Mouse (Mus musculus) MEL (cell line): ENCODE measurements around the gene Pck1. TPM values are rescaled to one million over a fixed set of nuclear protein-coding genes. Genes with fewer than 3 reads are reported as not detected.

Experiments
- DNase-seq: peaks from one replicate; pipeline ENCODE4 v3.0.0; 2011; ENCODE audit warnings: low read depth, low spot score
- H3K27ac ChIP-seq: 2 replicates; pipeline ENCODE4 v1.5.1; 2012; ENCODE audit warnings: low read depth, mild to moderate bottlenecking, control low read depth, low read length, moderate library complexity; ENCODE audit not compliant: control insufficient read depth
- H3K27me3 ChIP-seq, 2 experiments: fragments of 150-350 bp in 1 of 2; sonication (generic) in 1 of 2; 2 replicates each; pipeline ENCODE4 v1.6.1; 2012; ENCODE audit warnings: low read length in 2 of 2, mild to moderate bottlenecking in 2 of 2, improper control_type of control experiment in 1 of 2, moderate library complexity in 1 of 2; ENCODE audit not compliant: insufficient read depth in 2 of 2, control insufficient read depth in 1 of 2
- H3K36me3 ChIP-seq, 2 experiments: 2 replicates each; pipeline ENCODE4 v1.6.1; 2012 to 2014; ENCODE audit warnings: low read length in 2 of 2, improper control_type of control experiment in 1 of 2, inconsistent platforms in 1 of 2, mild to moderate bottlenecking in 1 of 2; ENCODE audit not compliant: insufficient read depth in 2 of 2, control insufficient read depth in 1 of 2
- H3K4me1 ChIP-seq, 2 experiments: fragments of 150-350 bp in 1 of 2; sonication (generic) in 1 of 2; 2 replicates each; pipeline ENCODE4 v1.6.1; 2012; ENCODE audit warnings: low read length in 2 of 2, improper control_type of control experiment in 1 of 2, mild to moderate bottlenecking in 1 of 2; ENCODE audit not compliant: insufficient read depth in 2 of 2, control insufficient read depth in 1 of 2
- H3K4me3 ChIP-seq, 2 experiments: fragments of 150-350 bp in 1 of 2; sonication (generic) in 1 of 2; 2 replicates each; pipeline ENCODE4 v1.5.1; 2012; ENCODE audit warnings: low read depth in 2 of 2, low read length in 2 of 2, mild to moderate bottlenecking in 2 of 2, moderate library complexity in 2 of 2, control low read depth in 1 of 2, improper control_type of control experiment in 1 of 2; ENCODE audit not compliant: control insufficient read depth in 1 of 2, insufficient read depth in 1 of 2
- H3K79me2 ChIP-seq: 2 replicates; pipeline ENCODE4 v1.6.1; 2012; ENCODE audit warnings: mild to moderate bottlenecking, low read length, moderate library complexity; ENCODE audit not compliant: control insufficient read depth, poor library complexity, insufficient read depth
- H3K9ac ChIP-seq: 2 replicates; pipeline ENCODE4 v1.6.1; 2012; ENCODE audit warnings: low read depth, mild to moderate bottlenecking, control low read depth, low read length, moderate library complexity; ENCODE audit not compliant: control insufficient read depth, poor library complexity, severe bottlenecking
- H3K9me3 ChIP-seq: fragments of 150-350 bp; sonication (generic); replicated peaks from 2 replicates; pipeline ENCODE4 v1.6.1; 2012; ENCODE audit warnings: mild to moderate bottlenecking, low read length, improper control_type of control experiment, moderate library complexity; ENCODE audit not compliant: insufficient read depth
- BHLHE40 ChIP-seq: IDR thresholded peaks from 2 replicates; pipeline ENCODE4 v1.6.1; 2012; ENCODE audit warnings: low read depth, mild to moderate bottlenecking, inconsistent platforms, low read length, improper control_type of control experiment, borderline replicate concordance
- CHD2 ChIP-seq: IDR thresholded peaks from 2 replicates; pipeline ENCODE4 v1.6.1; 2011; ENCODE audit warnings: low read length, improper control_type of control experiment
- CTCF ChIP-seq, 3 experiments: IDR thresholded peaks in 2 of 3; conservative IDR thresholded peaks in 1 of 3; 2 replicates each; pipeline ENCODE4 v1.5.1; 2011 to 2012; ENCODE audit warnings: low read length in 3 of 3, low read depth in 2 of 3, mild to moderate bottlenecking in 2 of 3, improper control_type of control experiment in 1 of 3, inconsistent platforms in 1 of 3, mixed read lengths in 1 of 3, moderate library complexity in 1 of 3; ENCODE audit not compliant: control insufficient read depth in 1 of 3, insufficient read depth in 1 of 3, poor library complexity in 1 of 3, severe bottlenecking in 1 of 3
- E2F4 ChIP-seq: IDR thresholded peaks from 2 replicates; pipeline ENCODE4 v1.6.1; 2011; ENCODE audit warnings: low read depth, low read length, improper control_type of control experiment, borderline replicate concordance
- ELF1 ChIP-seq: IDR thresholded peaks from 2 replicates; pipeline ENCODE4 v1.6.1; 2014; ENCODE audit warnings: low read depth, mild to moderate bottlenecking, inconsistent platforms, low read length, improper control_type of control experiment, moderate library complexity
- EP300 ChIP-seq, 2 experiments: IDR thresholded peaks; 2 replicates each; pipeline ENCODE4 v1.6.1; 2011; ENCODE audit warnings: improper control_type of control experiment in 2 of 2, low read length in 2 of 2, low read depth in 1 of 2, mild to moderate bottlenecking in 1 of 2
- ETS1 ChIP-seq: IDR thresholded peaks from 2 replicates; pipeline ENCODE4 v1.6.1; 2012; ENCODE audit warnings: low read depth, mild to moderate bottlenecking, inconsistent platforms, low read length, improper control_type of control experiment, moderate library complexity
- GABPA ChIP-seq: IDR thresholded peaks from 2 replicates; pipeline ENCODE4 v1.6.1; 2012; ENCODE audit warnings: low read depth, mild to moderate bottlenecking, inconsistent platforms, low read length, improper control_type of control experiment, moderate library complexity
- GATA1 ChIP-seq: IDR thresholded peaks from 2 replicates; pipeline ENCODE4 v1.6.1; 2011; ENCODE audit warnings: low read depth, low read length, improper control_type of control experiment
- HCFC1 ChIP-seq: IDR thresholded peaks from 2 replicates; pipeline ENCODE4 v1.6.1; 2012; ENCODE audit warnings: low read depth, mild to moderate bottlenecking, inconsistent platforms, low read length, improper control_type of control experiment, moderate library complexity
- JUND ChIP-seq: IDR thresholded peaks from 2 replicates; pipeline ENCODE4 v1.6.1; 2011; ENCODE audit warnings: low read depth, mild to moderate bottlenecking, improper control_type of control experiment, low read length
- MAZ ChIP-seq: IDR thresholded peaks from 2 replicates; pipeline ENCODE4 v1.6.1; 2012; ENCODE audit warnings: low read depth, mild to moderate bottlenecking, inconsistent platforms, low read length, improper control_type of control experiment
- MEF2A ChIP-seq: IDR thresholded peaks from 2 replicates; pipeline ENCODE4 v1.6.1; 2014; ENCODE audit warnings: low read depth, mild to moderate bottlenecking, inconsistent platforms, low read length, improper control_type of control experiment; ENCODE audit not compliant: poor library complexity, insufficient replicate concordance, severe bottlenecking; ENCODE audit errors: extremely low read depth
- MXI1 ChIP-seq: IDR thresholded peaks from 2 replicates; pipeline ENCODE4 v1.6.1; 2011; ENCODE audit warnings: mild to moderate bottlenecking, low read depth, low read length, improper control_type of control experiment
- MYB ChIP-seq: IDR thresholded peaks from 2 replicates; pipeline ENCODE4 v1.6.1; 2011; ENCODE audit warnings: mild to moderate bottlenecking, low read depth, low read length, improper control_type of control experiment
- NELFE ChIP-seq: IDR thresholded peaks from 2 replicates; pipeline ENCODE4 v1.6.1; 2011; ENCODE audit warnings: low read depth, low read length, improper control_type of control experiment
- NRF1 ChIP-seq: IDR thresholded peaks from 2 replicates; pipeline ENCODE4 v1.6.1; 2014; ENCODE audit warnings: low read depth, mild to moderate bottlenecking, inconsistent platforms, low read length, improper control_type of control experiment, moderate library complexity; ENCODE audit not compliant: poor library complexity, insufficient read depth, severe bottlenecking
- POLR2A ChIP-seq, 2 experiments: IDR thresholded peaks; 2 replicates each; pipeline ENCODE4 v1.6.1; 2011 to 2012; ENCODE audit warnings: low read length in 2 of 2, mild to moderate bottlenecking in 2 of 2, control low read depth in 1 of 2, improper control_type of control experiment in 1 of 2, low read depth in 1 of 2, moderate library complexity in 1 of 2; ENCODE audit not compliant: control insufficient read depth in 1 of 2, insufficient read depth in 1 of 2, poor library complexity in 1 of 2
- POLR2AphosphoS2 ChIP-seq: IDR thresholded peaks from 2 replicates; pipeline ENCODE4 v1.6.1; 2011; ENCODE audit warnings: low read length, improper control_type of control experiment
- POLR2AphosphoS5 ChIP-seq: IDR thresholded peaks from 2 replicates; pipeline ENCODE4 v1.6.1; 2012; ENCODE audit warnings: low read depth, borderline replicate concordance, mild to moderate bottlenecking, inconsistent platforms, low read length, moderate library complexity, mixed read lengths
- RCOR1 ChIP-seq: IDR thresholded peaks from 2 replicates; pipeline ENCODE4 v1.6.1; 2012; ENCODE audit warnings: low read depth, mild to moderate bottlenecking, inconsistent platforms, low read length, improper control_type of control experiment
- TBP ChIP-seq: IDR thresholded peaks from 2 replicates; pipeline ENCODE4 v1.8.0; 2011; ENCODE audit warnings: low read depth, low read length, improper control_type of control experiment
- TCF12 ChIP-seq: IDR thresholded peaks from 2 replicates; pipeline ENCODE4 v1.6.1; 2014; ENCODE audit warnings: low read depth, mild to moderate bottlenecking, inconsistent platforms, low read length, improper control_type of control experiment, moderate library complexity
- UBTF ChIP-seq: IDR thresholded peaks from 2 replicates; pipeline ENCODE4 v1.6.1; 2012; ENCODE audit warnings: low read depth, mild to moderate bottlenecking, inconsistent platforms, low read length, improper control_type of control experiment, moderate library complexity, borderline replicate concordance; ENCODE audit not compliant: insufficient read depth
- ZKSCAN1 ChIP-seq: IDR thresholded peaks from 2 replicates; pipeline ENCODE4 v1.6.1; 2012; ENCODE audit warnings: low read depth, mild to moderate bottlenecking, inconsistent platforms, low read length, improper control_type of control experiment, moderate library complexity
- ZMIZ1 ChIP-seq: IDR thresholded peaks from 2 replicates; pipeline ENCODE4 v1.6.1; 2012; ENCODE audit warnings: low read depth, mild to moderate bottlenecking, inconsistent platforms, low read length, improper control_type of control experiment, moderate library complexity
- ZNF384 ChIP-seq: IDR thresholded peaks from 2 replicates; pipeline ENCODE4 v1.6.1; 2012; ENCODE audit warnings: low read depth, mild to moderate bottlenecking, inconsistent platforms, low read length, improper control_type of control experiment
- polyA plus RNA-seq, 2 experiments: library from polyadenylated mRNA; stranded (reverse) in 1 of 2; unstranded in 1 of 2; fragments of >175 nt in 1 of 2; fragments of >200 nt in 1 of 2; gene quantifications; 2 replicates each; pipeline versions ENCODE4 v1.2.1 to v1.2.4; 2012; ENCODE audit warnings: low replicate concordance in 2 of 2, low read depth in 1 of 2; ENCODE audit not compliant: insufficient read length in 2 of 2, insufficient read depth in 1 of 2, missing spikeins in 1 of 2
- total RNA-seq: library from RNA; depleted of rRNA; stranded (reverse); fragments of 300-350 nt; gene quantifications from 2 replicates; pipeline ENCODE4 v1.2.3, GENCODE M21; 2012

Pck1 gene
- total and polyA plus RNA-seq, 3 experiments: not detected

DNA sequence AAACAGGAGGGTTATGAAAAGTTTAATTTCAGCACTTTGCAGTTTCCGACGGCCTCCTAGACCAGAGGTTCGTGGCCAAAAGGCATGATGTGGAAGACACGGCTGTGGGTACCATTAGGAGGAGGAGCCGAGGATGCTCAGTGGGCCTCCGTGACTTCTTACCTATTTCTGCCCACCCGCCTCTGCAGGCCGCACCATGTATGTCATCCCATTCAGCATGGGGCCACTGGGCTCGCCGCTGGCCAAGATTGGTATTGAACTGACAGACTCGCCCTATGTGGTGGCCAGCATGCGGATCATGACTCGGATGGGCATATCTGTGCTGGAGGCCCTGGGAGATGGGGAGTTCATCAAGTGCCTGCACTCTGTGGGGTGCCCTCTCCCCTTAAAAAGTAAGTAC lies 1.7 kb downstream of the Pck1 start:
- TF ChIP-seq NELFE (no peak), ZNF384 (no peak), MAZ (no peak), CHD2 (no peak), ETS1 (no peak), MXI1 (no peak), ZMIZ1 (no peak), POLR2AphosphoS5 (no peak), CTCF (IDR thresholded peaks at IDR 0.05 in 2 of 3, conservative IDR thresholded peaks at IDR 0.05 in 1 of 3; ENCODE audit: control insufficient read depth in 1 of 3, insufficient read depth in 1 of 3, low read depth in 2 of 3, low read length in 3 of 3, poor library complexity in 1 of 3, severe bottlenecking in 1 of 3) (no peak), MEF2A (no peak), POLR2AphosphoS2 (no peak), POLR2A (IDR thresholded peaks at IDR 0.05; ENCODE audit: control insufficient read depth in 1 of 2, insufficient read depth in 1 of 2, low read depth in 1 of 2, low read length in 2 of 2, poor library complexity in 1 of 2) (no peak), ELF1 (no peak), TBP (no peak)
- Histone ChIP-seq H3K9ac (no peak overlapping the region), H3K27me3 (no peaks in the 10 kb centered on the region), H3K27ac (no peak overlapping the region), H3K4me3 (no peak overlapping the region), H3K36me3 (no peaks in the 10 kb centered on the region), H3K9me3 (no peaks in the 10 kb centered on the region), H3K4me1 (no peaks in the 10 kb centered on the region), H3K79me2 (no peaks in the 10 kb centered on the region)
- DNase-seq: no peak

- no peak for TF ChIP-seq E2F4
- no peak for TF ChIP-seq EP300 (IDR thresholded peaks at IDR 0.05; ENCODE audit: low read depth in 1 of 2, low read length in 2 of 2)
- no peak for TF ChIP-seq ZKSCAN1
- no peak for TF ChIP-seq GABPA
- no peak for TF ChIP-seq ZNF384
- no peak for TF ChIP-seq ETS1
- TF ChIP-seq MYB: no peak
- TF ChIP-seq UBTF: no peak
- no peak for TF ChIP-seq BHLHE40
- TF ChIP-seq MEF2A: no peak
- no peak for TF ChIP-seq RCOR1
- TF ChIP-seq TCF12: no peak
- TF ChIP-seq NRF1: no peak
- TF ChIP-seq MXI1: no peak
- TF ChIP-seq GATA1: no peak
- no peak for TF ChIP-seq HCFC1
- no peak for TF ChIP-seq CTCF (IDR thresholded peaks at IDR 0.05 in 2 of 3, conservative IDR thresholded peaks at IDR 0.05 in 1 of 3; ENCODE audit: control insufficient read depth in 1 of 3, insufficient read depth in 1 of 3, low read depth in 2 of 3, low read length in 3 of 3, poor library complexity in 1 of 3, severe bottlenecking in 1 of 3)
- no peak for TF ChIP-seq JUND
- no peak for TF ChIP-seq ZMIZ1
- no peak for TF ChIP-seq POLR2AphosphoS5
- H3K9ac ChIP-seq: no peak overlapping the region
- H3K79me2 ChIP-seq: no peaks in the 10 kb centered on the region
- no peak overlapping the region for H3K27ac ChIP-seq
- H3K4me1 ChIP-seq: no peaks in the 10 kb centered on the region
- no peak overlapping the region for H3K4me3 ChIP-seq
- no peaks in the 10 kb centered on the region for H3K36me3 ChIP-seq
- DNase-seq: no peak
- no peaks in the 10 kb centered on the region for H3K9me3 ChIP-seq
- H3K27me3 ChIP-seq: no peaks in the 10 kb centered on the region
These were observed 2.1 kb downstream of the Pck1 start for GRCm38 (mm10) chr2:173154962-173155361.
